Mouse (Mus musculus) hindbrain, embryonic 13.5 days (tissue): ENCODE data around the gene Ppp4r3a. TPM values are rescaled to one million over a fixed set of nuclear protein-coding genes. Genes with fewer than 3 reads are reported as not detected.
A peak's percentile ranks its signal among the peaks of the same experiment; 100 is the strongest.

Source experiments
- ATAC-seq: fragments of 200-750 bp; cut with Nextera tagmentation; 2 replicates; pipeline ENCODE4 v1.8.0; 2017; ENCODE audit warnings: moderate TSS enrichment; ENCODE audit not compliant: low FRiP score
- H3K27ac ChIP-seq: fragments of 300-500 bp; sonication (generic); 2 replicates; pipeline ENCODE4 v1.5.1; 2015; ENCODE audit warnings: inconsistent platforms, mild to moderate bottlenecking, moderate library complexity
- H3K27me3 ChIP-seq: fragments of 300-500 bp; sonication (generic); 2 replicates; pipeline ENCODE4 v1.6.1; 2015; ENCODE audit warnings: mild to moderate bottlenecking, inconsistent platforms
- H3K36me3 ChIP-seq: fragments of 300-500 bp; sonication (generic); 2 replicates; pipeline ENCODE4 v1.6.1; 2015; ENCODE audit warnings: mild to moderate bottlenecking, inconsistent platforms
- H3K4me1 ChIP-seq: fragments of 300-500 bp; sonication (generic); replicated peaks from 2 replicates; pipeline ENCODE4 v1.6.1; 2015; ENCODE audit warnings: inconsistent platforms
- H3K4me2 ChIP-seq: fragments of 300-500 bp; sonication (generic); 2 replicates; pipeline ENCODE4 v1.6.1; 2015; ENCODE audit warnings: inconsistent platforms, mild to moderate bottlenecking, moderate library complexity
- H3K4me3 ChIP-seq: fragments of 300-500 bp; sonication (generic); 2 replicates; pipeline ENCODE4 v1.5.1; 2015; ENCODE audit warnings: mild to moderate bottlenecking, inconsistent platforms
- H3K9ac ChIP-seq: fragments of 300-500 bp; sonication (generic); 2 replicates; pipeline ENCODE4 v1.6.1; 2015; ENCODE audit warnings: mild to moderate bottlenecking, inconsistent platforms
- H3K9me3 ChIP-seq: fragments of 300-500 bp; sonication (generic); 2 replicates; pipeline ENCODE4 v1.6.1; 2016; ENCODE audit warnings: inconsistent platforms
- WGBS: fragments of 180-500 bp; shearing (Covaris S2); methylation state at CpG from one replicate; pipeline ENCODE4 v1.1.7; 2015; 5-methylcytosine and 5-hydroxymethylcytosine counted together
- microRNA counts: library from miRNA; unstranded; fragments of <30 nt; microRNA quantifications from one replicate; lab custom pipeline; 2016
- microRNA-seq: library from miRNA; unstranded; fragments of <30 nt; microRNA quantifications from one replicate; pipeline ENCODE4, GENCODE M21; 2016
- polyA plus RNA-seq: library from polyadenylated mRNA; unstranded; fragments of >200 nt; fragmentation: Nextera tagmentation; extraction: Ambion mirVana; gene quantifications from 2 replicates; pipeline ENCODE4 v1.2.1, GENCODE M21; 2015

Ppp4r3a gene
- polyA plus RNA-seq, 1 experiment from 2014 or later = 28.2 TPM

DNA sequence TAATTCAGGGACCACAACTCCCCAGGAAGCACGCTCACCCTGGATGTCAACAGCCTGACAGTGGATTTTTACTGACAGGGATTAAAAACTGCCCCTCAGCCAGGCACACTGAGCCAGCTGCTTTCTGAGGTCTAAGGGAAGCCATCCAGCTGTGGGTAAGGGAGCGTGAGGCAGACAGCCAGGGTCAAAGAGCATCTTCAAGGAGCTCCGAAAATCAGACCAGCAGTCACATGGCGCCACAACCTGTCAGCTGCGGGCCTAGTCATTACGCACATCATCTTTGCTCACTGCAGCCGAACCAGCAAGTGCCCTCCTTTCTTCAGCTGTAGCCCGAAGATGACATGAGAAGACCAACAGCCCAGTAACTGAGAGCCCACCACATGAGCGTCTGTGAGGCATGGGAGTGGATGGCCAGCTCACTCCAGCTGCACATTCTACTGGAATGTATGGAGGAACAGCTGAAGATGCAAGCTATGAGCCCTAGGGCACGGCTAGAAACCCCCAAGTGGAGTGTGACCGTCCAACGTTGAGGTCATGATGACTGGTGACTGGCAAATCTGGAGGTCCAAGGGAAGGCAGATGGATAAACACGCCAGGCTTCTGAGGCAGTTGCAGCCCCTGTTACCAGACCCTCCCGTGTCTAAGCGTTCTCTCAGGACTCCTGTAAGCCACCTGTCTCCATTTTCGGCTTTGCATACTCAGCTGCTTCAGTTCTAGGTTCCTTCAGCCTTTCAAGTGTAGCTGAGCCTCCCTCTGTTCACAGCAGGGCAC is 87.7 kb downstream of the Ppp4r3a start:
- ATAC-seq = no peak
- WGBS = 41% methylated on average over 16 of the region's 16 CpGs
- Histone ChIP-seq H3K36me3 (no peaks in the 10 kb centered on the region), H3K4me3 (no peak overlapping the region), H3K4me2 (no peak overlapping the region), H3K9ac (no peak overlapping the region), H3K27ac (peak overlapping the region; percentile 26), H3K4me1 (peaks cover 72% of the 10 kb centered on the region), H3K9me3 (no peaks in the 10 kb centered on the region), H3K27me3 (peaks cover 11% of the 10 kb centered on the region; the same call in 1 of the 2 replicates)

- WGBS = 70% methylated on average over 3 of the region's 3 CpGs
- Histone ChIP-seq H3K4me1 (peaks cover 77% of the 10 kb centered on the region), H3K27ac (no peak overlapping the region), H3K4me3 (no peak overlapping the region), H3K9ac (no peak overlapping the region), H3K4me2 (no peak overlapping the region), H3K27me3 (peaks cover 11% of the 10 kb centered on the region; the same call in 1 of the 2 replicates), H3K36me3 (no peaks in the 10 kb centered on the region), H3K9me3 (no peaks in the 10 kb centered on the region)
- ATAC-seq = no peak
Measured at GRCm38 (mm10) chr12:100994140-100995015, 89.1 kb downstream of the Ppp4r3a start.

DNA sequence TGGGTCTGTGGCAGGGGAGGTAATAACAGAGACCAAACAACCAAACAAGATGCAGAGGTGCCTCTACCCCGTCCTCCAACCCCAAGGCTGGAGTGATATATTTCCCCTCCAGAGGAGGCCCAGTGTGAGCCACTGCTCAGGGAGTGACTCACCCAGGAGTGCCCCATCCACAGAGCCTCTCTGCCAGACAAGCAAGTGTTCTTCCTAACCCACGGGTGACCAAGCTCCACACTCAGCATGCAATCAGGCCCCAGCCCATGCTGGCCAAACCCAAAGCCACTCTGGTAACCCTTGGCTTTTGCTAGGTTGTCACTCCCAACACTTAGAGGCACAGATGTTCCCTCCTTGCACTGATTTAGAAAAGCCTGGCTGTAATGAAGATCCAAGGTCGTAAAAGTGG is 90.4 kb downstream of the Ppp4r3a start:
- Histone ChIP-seq H3K27ac (no peak overlapping the region), H3K36me3 (no peaks in the 10 kb centered on the region), H3K27me3 (peaks cover 11% of the 10 kb centered on the region; the same call in 1 of the 2 replicates), H3K9me3 (no peaks in the 10 kb centered on the region), H3K4me1 (peaks cover 77% of the 10 kb centered on the region), H3K4me2 (no peak overlapping the region), H3K4me3 (no peak overlapping the region), H3K9ac (no peak overlapping the region)
- 85% methylated on average over 3 of the region's 3 CpGs for WGBS
- no peak for ATAC-seq

DNA sequence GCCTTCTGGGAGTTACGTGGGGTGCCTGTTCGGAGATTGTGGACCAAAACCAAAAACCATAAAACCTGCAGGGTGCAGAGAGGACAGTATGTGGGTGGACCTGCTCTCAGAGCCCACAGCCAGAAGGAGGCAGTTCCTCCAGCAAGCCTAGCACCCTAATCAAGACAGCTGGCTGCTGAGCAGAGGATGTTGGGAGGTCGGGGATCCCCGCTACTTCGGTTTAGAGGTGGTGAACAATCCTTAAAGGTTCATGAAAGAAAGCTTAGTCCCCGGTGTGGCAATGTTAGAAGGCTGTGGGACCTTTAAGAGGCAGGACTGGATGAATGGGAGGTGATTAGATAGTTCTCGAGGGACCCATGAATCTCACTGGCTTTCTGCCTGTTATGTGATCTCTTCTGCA is 91.0 kb downstream of the Ppp4r3a start:
- no peak for ATAC-seq
- WGBS = 78% methylated on average over 7 of the region's 7 CpGs

DNA sequence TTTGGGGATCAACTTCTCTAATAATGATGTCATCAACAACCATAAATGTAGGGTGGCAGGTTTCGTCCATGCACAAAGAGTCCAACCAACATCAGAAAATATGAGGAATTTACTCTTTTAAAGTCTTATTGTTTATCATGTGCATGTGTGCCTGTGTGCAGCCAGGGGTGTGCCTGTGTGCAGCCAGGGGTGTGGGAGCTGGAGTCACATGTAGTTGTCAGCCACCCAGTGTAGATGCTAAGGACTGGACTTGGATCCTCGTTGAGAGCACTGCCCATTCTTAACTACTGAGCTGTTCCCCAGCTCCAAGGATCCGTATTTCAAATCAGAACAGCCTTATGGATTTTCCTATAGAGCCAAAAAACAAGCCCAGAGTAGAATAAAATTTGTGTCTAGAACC is 92.4 kb downstream of the Ppp4r3a start:
- no peak for ATAC-seq
- no peak overlapping the region for H3K4me2 ChIP-seq
- 81% methylated on average over 3 of the region's 3 CpGs for WGBS
- no peak overlapping the region for H3K9ac ChIP-seq
- H3K36me3 ChIP-seq = no peaks in the 10 kb centered on the region
- peaks cover 11% of the 10 kb centered on the region; the same call in 1 of the 2 replicates for H3K27me3 ChIP-seq
- H3K4me3 ChIP-seq = no peak overlapping the region
- peak overlapping the region; percentile 79 for H3K27ac ChIP-seq
- H3K4me1 ChIP-seq = peaks cover 63% of the 10 kb centered on the region
- no peaks in the 10 kb centered on the region for H3K9me3 ChIP-seq

More for the DNA sequence above, 91.0 kb downstream of the Ppp4r3a start:
- Histone ChIP-seq H3K4me1 (peaks cover 73% of the 10 kb centered on the region), H3K4me2 (no peak overlapping the region), H3K36me3 (no peaks in the 10 kb centered on the region), H3K27me3 (peaks cover 11% of the 10 kb centered on the region; the same call in 1 of the 2 replicates), H3K9me3 (no peaks in the 10 kb centered on the region), H3K9ac (no peak overlapping the region), H3K27ac (no peak overlapping the region), H3K4me3 (no peak overlapping the region)

GRCm38 (mm10) chr12:100990291-100990690 is 93.2 kb downstream of the Ppp4r3a start:
- Histone ChIP-seq H3K27me3 (peaks cover 7% of the 10 kb centered on the region; the same call in 1 of the 2 replicates), H3K36me3 (no peaks in the 10 kb centered on the region), H3K9me3 (no peaks in the 10 kb centered on the region), H3K4me3 (no peak overlapping the region), H3K4me1 (peaks cover 58% of the 10 kb centered on the region), H3K4me2 (peak overlapping the region; percentile 13; the same call in 1 of the 2 replicates), H3K9ac (no peak overlapping the region), H3K27ac (peak overlapping the region; percentile 79)
- 6% methylated on average over 12 of the region's 12 CpGs for WGBS
- peak; percentile 76 for ATAC-seq

DNA sequence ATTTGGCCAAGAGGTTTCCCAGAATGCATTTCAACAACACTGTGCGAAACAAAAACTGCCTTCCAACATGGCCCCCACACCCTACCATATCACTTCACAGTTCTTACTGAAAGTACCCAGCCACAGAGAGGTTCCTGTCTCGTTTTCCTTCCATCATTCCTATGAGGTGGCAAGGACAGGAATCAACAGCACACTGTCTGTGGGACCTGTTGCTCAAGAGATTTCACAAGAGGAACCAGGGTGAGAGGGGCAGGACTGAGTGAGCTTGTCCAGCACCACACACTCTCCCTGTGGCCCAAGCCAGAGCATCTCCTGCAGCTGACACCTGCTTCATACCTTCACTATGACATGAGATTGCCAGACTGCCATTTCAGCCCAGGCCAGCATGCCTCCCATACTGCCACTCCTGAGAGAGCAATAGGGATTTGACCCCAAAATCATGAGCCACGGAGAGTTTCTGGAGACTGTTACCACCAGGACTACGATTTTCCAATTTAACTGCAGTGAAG is 93.7 kb downstream of the Ppp4r3a start:
- Histone ChIP-seq H3K36me3 (no peaks in the 10 kb centered on the region), H3K9me3 (no peaks in the 10 kb centered on the region), H3K9ac (no peak overlapping the region), H3K4me2 (no peak overlapping the region), H3K4me3 (no peak overlapping the region), H3K27ac (peak overlapping the region; percentile 79), H3K4me1 (peaks cover 59% of the 10 kb centered on the region), H3K27me3 (peaks cover 6% of the 10 kb centered on the region; the same call in 1 of the 2 replicates)
- 58% methylated on average over 4 of the region's 4 CpGs for WGBS
- ATAC-seq = no peak; the same call in 1 of the 2 replicates

MicroRNAs encoded within 50 kb of the gene (microRNA counts, 519-probe panel; counts per million panel counts)
- microRNA mmu-miR-1190 (lab: Ali Mortazavi, UCI) = 51.3 counts per million

Small RNAs within 50 kb of the gene (microRNA-seq; reads per million reads assigned to microRNA genes)
- not detected for gene Mir1190

Other genes with a start within 250 kb of the Ppp4r3a start
- 1.6 and 1.7 TPM in 2 replicates for gene Gpr68, start 175.5 kb downstream of the Ppp4r3a start, polyA plus RNA-seq
- 12.9 and 13.8 TPM in 2 replicates for gene Ccdc88c, start 54.6 kb downstream of the Ppp4r3a start, polyA plus RNA-seq